Mouse (Mus musculus): ENCODE data around the gene Olfr47.

- TF ChIP-seq CTCF (IDR thresholded peaks at IDR 0.05; ENCODE audit: borderline replicate concordance, control insufficient read depth, extremely low read depth, insufficient read depth, low read length, poor library complexity) (no peak), POLR2A (IDR thresholded peaks at IDR 0.05; ENCODE audit: control insufficient read depth, extremely low read depth, insufficient read depth, low read length, poor library complexity) (no peak)
Measured at GRCm38 (mm10) chr6:43196781-43197180, 34.5 kb upstream of the Olfr47 start, which contains the start of gene Olfr435.

Data from thymus, adult 2 months (tissue).